Mouse (Mus musculus): ENCODE data around the gene Gm11077.

Gene Gm11077

GRCm38 (mm10) chr6:140729272-140729671 lies at the start of gene Gm11077:
Gene Gm11077 (plus strand): TSS chr6:140729284.
- no peak for DNase-seq

DNA sequence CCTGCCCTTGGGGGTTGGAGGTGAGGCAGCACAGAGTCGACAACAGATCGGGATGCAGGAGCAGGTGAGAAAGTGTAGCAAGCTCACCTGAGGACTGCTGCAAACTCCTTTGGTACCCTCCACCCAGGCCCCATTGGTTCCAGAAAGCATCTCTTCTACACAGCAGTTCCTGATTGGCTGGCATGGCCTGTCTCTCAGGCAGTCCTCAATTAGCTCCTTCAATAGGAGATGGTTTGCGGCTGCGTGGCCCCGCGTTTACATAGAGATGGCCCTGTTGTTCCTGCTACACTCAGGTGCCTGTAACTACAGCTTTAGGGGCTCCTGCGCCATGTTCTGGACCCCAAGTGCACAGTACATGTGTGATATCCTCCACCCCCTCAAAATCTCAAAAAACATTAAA lies 48.4 kb upstream of the Gm11077 start:
- no peak for DNase-seq

DNA sequence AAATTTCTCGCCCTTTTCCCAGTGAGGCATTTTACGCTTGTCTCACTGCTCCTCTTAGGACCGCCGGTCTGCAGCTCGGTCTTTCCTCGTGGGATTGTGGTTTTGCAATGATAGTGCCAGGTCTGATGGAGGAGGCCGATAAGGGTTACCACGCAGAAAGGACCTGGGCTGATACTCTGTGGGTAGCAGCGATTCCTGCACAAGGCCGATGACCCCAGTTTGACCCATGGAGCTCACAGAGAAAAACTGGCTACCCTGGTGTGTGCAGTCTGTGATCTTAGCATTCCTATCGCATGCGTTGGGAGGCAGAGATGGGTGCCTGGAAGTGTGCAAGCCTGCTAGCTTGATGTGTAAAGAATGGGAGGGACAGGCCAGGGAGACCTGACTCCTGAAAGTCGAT lies 46.3 kb upstream of the Gm11077 start:
- DNase-seq = no peak

DNA sequence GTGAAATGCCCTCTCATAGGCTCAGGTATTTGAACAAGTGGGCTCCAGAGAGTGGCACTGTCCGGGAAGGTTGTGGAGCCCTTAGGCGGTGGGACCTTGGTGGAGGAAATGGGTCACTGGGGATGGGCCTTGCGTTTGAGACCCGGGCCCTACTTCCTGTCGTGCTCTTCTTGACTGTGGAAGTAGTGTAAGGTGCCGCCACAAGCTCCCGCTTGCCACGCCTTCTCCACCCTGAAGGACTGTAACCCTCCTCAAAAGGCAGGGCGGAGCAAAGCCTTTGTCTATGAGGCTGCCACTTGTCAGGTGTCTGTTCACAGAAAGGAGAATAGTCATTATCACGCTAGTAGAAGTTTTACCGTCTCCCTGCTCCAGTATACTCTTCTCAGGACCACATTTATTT lies 44.7 kb upstream of the Gm11077 start:
- DNase-seq = no peak

GRCm38 (mm10) chr6:140689617-140690404 lies 39.3 kb upstream of the Gm11077 start:
- no peak for DNase-seq

- no peak for DNase-seq
These were observed 36.9 kb upstream of the Gm11077 start for GRCm38 (mm10) chr6:140692160-140692559.

DNA sequence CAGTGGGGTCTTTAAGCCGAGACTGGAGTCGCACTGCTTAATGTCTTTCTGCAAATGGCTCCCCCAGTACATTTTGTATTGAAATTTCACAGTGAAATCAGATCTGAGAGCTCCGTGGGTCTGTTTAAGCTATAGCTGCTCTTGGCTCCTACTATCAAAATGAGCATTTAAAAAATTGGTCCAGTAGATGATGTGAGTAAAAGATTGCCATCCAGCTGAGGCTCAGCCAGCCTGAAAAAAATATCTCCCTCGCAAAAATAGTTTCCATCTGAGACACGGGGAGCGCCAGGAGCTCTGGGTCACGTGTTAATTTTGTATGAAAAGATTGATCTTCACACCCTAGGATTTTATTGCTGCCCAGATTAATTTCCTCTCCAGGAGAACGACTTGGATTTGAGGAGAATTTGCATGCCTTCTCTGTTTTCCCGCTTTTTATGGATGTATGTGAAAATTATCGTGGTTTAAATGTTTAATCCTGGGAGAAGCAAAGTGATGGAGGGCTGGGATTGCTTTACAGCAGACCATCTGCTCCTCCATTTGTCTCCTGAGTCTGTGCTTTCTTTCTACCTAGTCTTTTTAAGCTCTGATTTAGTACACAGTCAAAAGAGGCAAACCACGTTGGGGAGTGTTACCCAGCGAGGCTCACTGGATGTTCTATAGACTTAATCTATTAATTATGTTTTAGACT lies 32.7 kb upstream of the Gm11077 start:
- no peak for DNase-seq

DNA sequence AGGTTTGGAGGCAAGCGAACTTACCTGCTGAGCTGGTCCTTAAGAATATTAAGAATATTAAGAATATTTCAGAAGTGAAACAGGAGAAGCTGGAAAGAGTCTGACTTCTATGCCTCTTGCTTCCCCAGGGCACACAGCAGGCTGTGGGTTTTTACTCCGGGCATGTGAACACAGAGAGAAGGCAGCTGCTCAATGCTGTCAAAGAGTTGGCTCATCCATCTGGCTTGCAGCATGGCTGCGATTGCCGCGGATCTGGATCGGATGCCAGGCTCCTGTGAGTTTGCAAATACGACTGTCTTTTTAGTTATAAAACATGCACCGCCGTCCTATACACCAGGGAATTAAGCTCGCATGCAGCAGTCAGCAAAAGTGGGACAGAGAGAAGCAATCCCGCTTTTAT lies 31.1 kb upstream of the Gm11077 start:
- peak; percentile 70 for DNase-seq

- no peak for DNase-seq
These were observed 30.5 kb upstream of the Gm11077 start for GRCm38 (mm10) chr6:140698596-140698995.

GRCm38 (mm10) chr6:140701259-140701658 lies 27.8 kb upstream of the Gm11077 start:
- DNase-seq = no peak

DNA sequence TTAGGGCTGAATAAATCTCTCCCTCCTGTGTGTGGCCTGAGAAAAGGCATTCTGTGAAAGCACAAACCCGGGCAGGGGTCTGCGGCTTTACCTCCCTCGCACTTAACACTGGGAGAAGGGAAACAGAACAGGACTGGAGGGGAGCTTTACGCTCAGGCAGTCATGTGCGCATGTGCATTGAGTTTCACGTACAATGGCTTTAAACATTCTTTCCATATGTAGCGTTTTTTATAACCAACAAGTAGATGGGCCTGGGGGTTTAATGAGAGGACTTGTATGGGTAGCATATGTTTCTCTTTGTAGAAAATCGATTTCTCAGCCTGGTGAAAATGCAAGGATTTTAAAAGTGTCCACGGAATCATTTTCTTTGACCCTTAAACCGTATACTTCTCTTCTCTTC lies 24.0 kb upstream of the Gm11077 start:
- DNase-seq = no peak

DNA sequence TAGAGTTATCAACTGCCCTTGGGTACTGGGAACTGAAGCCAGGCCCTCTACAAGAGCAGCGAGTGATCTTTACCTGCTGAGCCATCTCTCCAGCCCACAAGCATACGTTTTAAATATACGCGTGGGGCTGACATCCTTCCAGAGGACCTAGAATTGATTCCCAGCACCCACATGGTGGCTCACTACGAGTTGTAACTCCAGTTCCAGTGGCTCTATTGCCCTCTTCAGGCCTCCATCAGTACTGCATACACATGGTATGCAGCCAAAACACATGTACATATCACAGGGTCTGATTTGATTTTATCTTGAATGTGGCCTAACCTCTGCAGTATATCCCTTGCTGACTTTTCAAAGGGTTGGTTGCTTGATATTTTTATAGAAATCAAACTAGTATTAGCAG lies 23.0 kb upstream of the Gm11077 start:
- DNase-seq = no peak

GRCm38 (mm10) chr6:140708059-140708458 lies 21.0 kb upstream of the Gm11077 start:
- no peak for DNase-seq

DNA sequence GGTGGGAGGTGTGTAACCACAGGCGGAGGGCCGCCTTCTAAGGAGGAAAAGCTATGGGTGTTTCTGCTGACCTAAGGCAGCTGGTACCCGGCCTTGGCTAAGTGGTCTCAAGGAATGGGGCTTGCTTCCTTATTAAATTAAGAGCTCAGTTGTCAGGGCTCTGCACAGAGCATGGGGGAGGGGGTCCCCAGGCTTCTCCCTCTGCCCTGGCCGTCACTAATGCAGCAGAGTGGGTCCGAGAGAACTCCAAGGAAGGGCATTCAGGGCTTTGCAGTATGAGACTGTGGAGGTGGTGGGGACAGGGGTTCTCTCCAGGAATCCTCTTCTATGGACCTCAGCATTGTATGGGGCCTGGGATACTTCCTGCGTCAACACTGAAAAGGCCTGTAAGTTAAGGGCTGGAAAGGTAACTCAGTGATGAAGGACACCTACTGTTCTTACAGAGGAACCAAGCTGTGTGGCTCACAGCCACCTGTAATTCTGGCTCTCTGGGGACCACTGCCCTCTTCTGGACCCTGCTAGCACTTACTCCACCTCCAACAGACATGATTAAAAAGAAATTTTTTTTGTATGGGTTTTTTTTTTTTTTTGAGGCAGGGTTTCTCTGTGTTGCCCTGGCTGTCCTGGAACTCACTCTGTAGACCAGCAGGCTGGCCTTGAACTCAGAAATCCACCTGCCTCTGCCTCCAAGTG lies 19.5 kb upstream of the Gm11077 start:
- DNase-seq = no peak

DNA sequence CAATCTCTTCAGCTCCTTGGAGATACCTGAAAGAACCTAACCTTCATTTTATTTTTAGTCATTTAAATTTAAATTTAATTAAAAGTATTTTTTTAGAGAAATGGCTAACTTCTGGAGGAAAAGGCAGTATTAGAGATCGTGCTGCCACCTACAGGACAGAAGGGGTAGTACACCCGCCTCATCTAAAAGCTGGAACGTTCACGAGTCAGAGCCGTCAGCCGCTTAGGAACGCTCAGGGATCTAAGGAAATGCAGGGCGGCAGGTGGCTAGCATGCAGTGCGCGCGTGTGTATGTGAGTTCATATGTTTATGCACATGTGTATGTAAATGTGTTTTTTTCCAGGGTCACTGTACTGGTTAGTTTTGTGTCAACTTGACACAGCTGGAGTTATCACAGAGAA lies 16.3 kb upstream of the Gm11077 start:
- peak; percentile 77 for DNase-seq

DNA sequence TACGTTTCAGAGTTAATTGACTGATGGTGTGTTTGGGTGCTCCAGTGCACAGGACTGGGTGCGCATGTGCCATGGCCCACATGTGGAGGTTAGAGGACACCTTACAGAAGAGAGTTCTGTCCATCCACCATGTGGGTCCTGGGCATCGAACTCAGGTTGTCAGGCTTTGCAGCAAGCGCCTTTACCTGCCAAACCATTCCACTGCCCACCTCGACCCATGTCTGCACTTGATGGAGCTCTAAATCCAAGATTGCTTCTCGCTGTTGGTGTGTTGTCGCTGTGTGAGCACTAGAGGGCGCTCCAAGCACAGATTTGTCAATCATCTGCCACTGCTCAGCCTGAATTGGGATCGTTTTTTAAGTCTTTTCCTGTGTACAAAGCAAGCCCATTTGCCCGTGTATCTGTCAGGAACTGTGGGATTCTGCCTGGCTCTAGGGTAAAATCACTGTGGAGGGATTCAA lies 14.1 kb upstream of the Gm11077 start:
- peak; percentile 87 for DNase-seq

DNA sequence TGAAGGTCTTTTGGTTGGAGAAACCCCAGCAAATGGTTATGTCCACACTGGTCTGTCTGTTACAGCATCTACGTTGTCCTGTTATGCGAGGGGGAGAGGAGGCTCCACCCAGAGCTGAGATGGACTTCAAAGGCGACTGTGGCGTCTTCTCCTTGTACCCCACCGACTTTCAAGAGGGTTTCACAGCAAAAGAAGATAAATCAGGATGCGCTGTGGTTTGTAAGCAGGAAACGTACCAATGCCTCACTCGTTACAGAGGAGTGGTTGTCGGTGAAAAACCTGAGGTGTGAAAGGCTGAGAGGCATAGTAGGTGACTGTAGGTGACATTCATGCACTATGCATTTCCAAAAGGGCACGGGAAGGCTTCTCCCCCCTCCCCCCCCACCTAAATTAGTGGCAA lies 7.0 kb upstream of the Gm11077 start:
- no peak for DNase-seq

- no peak for DNase-seq
These were observed 1.8 kb downstream of the Gm11077 start for GRCm38 (mm10) chr6:140730669-140731401.

DNA sequence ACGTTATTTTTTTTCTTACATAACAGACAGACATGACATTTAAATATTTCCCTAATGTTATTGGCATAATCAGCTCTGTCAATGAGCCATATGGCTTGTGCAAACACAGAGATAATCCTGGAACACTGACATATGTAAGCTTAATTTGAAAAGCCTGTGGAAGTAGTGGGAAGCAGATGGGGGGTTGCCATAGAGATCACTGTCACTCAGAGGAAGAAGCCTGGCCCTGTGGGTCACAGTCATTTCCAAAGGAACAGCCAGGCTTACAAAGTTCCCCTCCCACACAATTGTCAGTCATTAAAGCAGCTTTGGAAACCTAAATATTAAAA lies 2.3 kb downstream of the Gm11077 start:
- no peak for DNase-seq

DNA sequence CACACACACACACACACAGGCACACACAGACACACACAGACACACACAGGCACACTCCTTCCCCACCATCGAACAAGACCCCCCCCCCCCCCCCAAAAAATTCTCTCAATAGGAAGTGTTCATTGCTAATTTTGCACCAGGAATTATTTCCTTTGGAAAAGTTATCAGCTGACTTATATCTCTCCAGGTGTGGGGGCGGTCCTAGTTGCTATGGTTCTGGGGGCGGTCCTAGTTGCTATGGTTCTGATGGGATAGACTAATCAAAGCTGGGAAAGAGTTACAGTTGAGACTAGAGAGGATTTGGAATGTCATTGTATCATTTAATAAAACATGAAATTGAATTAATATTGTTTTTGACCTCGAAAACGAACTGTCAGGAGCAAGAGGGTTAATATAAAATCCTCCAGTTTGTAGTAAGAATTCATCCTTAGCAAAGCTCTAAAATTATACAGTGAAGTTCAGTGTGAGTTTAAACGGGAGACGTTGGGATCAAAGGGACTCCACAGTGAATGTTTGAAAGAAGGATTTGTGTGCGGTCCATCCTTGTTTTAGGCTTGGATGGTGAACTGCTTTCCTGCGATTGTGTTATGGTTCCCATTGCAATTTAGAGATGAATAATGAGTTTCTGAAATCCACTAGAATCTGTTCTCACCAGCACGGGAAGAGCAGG lies 4.0 kb downstream of the Gm11077 start:
- DNase-seq = no peak

- no peak for DNase-seq
These were observed 4.5 kb downstream of the Gm11077 start for GRCm38 (mm10) chr6:140733641-140733986.

- no peak for DNase-seq
These were observed 16.5 kb downstream of the Gm11077 start for GRCm38 (mm10) chr6:140745586-140745985.

GRCm38 (mm10) chr6:140747591-140747990 lies 18.5 kb downstream of the Gm11077 start:
- no peak for DNase-seq
